Mouse (Mus musculus) forebrain, embryonic 10.5 days (tissue): Measurements from ENCODE around the gene Mcu. TPM values are rescaled to one million over a fixed set of nuclear protein-coding genes. Genes with fewer than 3 reads are reported as not detected.

Experiments
- DNase-seq: peaks from one replicate; pipeline ENCODE4 v3.0.0-alpha.2; 2017; ENCODE audit warnings: low spot score; ENCODE audit errors: extremely low spot score
- H3K27ac ChIP-seq: fragments of 300-500 bp; sonication (generic); 2 replicates; pipeline ENCODE4 v1.5.1; 2016; ENCODE audit warnings: mild to moderate bottlenecking
- H3K27me3 ChIP-seq: fragments of 300-500 bp; sonication (generic); 2 replicates; pipeline ENCODE4 v1.6.1; 2016; ENCODE audit warnings: mild to moderate bottlenecking; ENCODE audit not compliant: poor library complexity, severe bottlenecking
- H3K36me3 ChIP-seq: fragments of 300-500 bp; sonication (generic); replicated peaks from 2 replicates; pipeline ENCODE4 v1.6.1; 2016; ENCODE audit warnings: mild to moderate bottlenecking, moderate library complexity
- H3K4me1 ChIP-seq: fragments of 300-500 bp; sonication (generic); 2 replicates; pipeline ENCODE4 v1.6.1; 2016
- H3K4me3 ChIP-seq: fragments of 300-500 bp; sonication (generic); 2 replicates; pipeline ENCODE4 v1.5.1; 2016; ENCODE audit warnings: mild to moderate bottlenecking, moderate library complexity
- H3K9me3 ChIP-seq: fragments of 300-500 bp; sonication (generic); 2 replicates; pipeline ENCODE4 v1.6.1; 2016; ENCODE audit warnings: mild to moderate bottlenecking, moderate library complexity
- WGBS: fragments of 180-500 bp; shearing (Covaris S2); methylation state at CpG from one replicate; pipeline ENCODE4 v1.1.7; 2016; 5-methylcytosine and 5-hydroxymethylcytosine counted together
- polyA plus RNA-seq: library from polyadenylated mRNA; unstranded; fragments of >200 nt; fragmentation: Nextera tagmentation; extraction: Ambion mirVana; gene quantifications from 2 replicates; pipeline ENCODE4 v1.2.1, GENCODE M21; 2016

Mcu gene
- polyA plus RNA-seq, 1 experiment from 2014 or later, result 19.1 TPM

DNA sequence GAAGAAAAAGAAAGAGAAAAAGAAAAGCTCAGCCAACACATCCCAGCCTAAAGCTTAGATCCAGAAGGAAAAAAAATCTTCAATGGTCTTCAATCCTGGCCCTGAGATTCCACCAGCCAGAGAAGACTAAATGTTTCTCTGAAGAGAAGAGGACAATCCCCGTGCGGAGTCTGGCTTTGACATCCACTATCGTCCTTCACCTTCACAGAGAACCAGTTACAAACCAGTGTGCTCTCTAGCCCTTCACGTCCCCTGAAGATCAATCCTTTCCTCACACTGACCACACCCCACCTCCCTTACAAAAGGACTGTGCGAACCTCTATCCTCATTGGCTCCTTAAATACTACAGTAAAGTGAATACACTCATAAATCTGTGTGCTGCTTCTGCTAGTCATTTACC lies 56.4 kb downstream of the Mcu start:
- WGBS, result 85% methylated on average over 5 of the region's 5 CpGs
- H3K27ac ChIP-seq, result no peak overlapping the region
- no peaks in the 10 kb centered on the region for H3K9me3 ChIP-seq
- no peaks in the 10 kb centered on the region for H3K36me3 ChIP-seq
- no peak for DNase-seq
- no peaks in the 10 kb centered on the region for H3K27me3 ChIP-seq
- no peak overlapping the region for H3K4me3 ChIP-seq
- peaks cover 31% of the 10 kb centered on the region for H3K4me1 ChIP-seq

DNA sequence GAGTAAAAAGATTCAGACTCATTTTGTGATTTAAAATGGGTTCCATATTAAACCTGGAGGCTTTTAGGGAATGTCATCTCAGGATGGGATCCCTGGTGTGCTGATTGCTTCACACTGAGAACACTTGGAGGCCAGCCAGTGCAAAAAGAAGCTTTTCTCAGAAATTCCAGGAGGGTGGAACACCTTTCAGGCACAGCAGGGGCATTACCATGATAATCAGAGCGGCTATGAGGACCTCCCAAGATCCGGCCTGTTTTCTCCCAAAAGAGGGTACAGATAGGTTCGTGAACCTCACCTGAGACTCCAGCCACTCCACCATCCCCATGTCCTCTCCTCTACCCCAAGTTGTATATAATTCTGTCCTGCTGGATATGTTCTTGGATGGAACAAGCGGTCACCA lies 57.9 kb downstream of the Mcu start:
- Histone ChIP-seq H3K27me3 (no peaks in the 10 kb centered on the region), H3K36me3 (no peaks in the 10 kb centered on the region), H3K4me1 (peaks cover 22% of the 10 kb centered on the region), H3K4me3 (no peak overlapping the region), H3K9me3 (peaks cover 3% of the 10 kb centered on the region; the same call in 1 of the 2 replicates), H3K27ac (no peak overlapping the region)
- no peak for DNase-seq
- 84% methylated on average over 4 of the region's 4 CpGs for WGBS

DNA sequence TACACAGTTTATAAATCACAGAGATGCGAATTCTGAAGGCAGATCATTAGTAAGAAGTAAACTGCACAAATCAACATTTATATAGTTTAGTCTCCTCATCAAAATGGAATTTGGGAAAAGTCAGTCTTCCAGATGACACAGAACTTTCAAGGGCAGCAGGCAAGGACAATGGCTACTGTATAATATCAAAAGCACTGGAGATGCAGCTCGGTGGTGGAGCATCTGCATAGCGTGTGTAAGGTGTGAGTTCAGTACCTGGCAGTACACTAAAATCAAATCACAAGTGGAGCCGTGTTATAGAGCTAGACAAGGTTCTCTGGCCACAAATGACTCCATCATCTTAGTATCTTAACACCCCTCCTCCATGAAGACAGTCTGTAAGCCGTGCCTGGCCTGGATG lies 58.3 kb downstream of the Mcu start:
- Histone ChIP-seq H3K36me3 (no peaks in the 10 kb centered on the region), H3K9me3 (peaks cover 3% of the 10 kb centered on the region; the same call in 1 of the 2 replicates), H3K27me3 (no peaks in the 10 kb centered on the region), H3K27ac (no peak overlapping the region), H3K4me3 (no peak overlapping the region), H3K4me1 (peaks cover 20% of the 10 kb centered on the region)
- DNase-seq, result no peak
- 89% methylated on average over 5 of the region's 5 CpGs for WGBS

DNA sequence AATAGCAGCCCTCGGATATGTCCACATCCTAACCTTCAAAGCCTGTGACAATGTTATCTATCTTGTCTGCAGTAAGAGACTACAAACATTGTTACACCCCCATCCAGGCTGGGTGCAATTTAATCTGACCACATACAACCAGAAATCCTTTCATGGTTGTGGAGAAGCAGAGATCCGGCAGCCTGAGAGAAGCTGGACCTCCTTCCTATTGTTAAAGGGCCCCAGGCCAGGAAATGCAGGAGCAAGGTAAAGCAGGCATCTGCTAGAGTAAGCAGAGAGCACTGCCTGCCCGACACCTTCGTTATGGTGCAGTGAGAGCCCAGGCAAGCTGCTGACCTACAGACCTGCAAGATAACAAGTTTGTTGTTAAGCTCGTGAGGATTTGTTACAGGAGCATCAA lies 60.0 kb downstream of the Mcu start:
- WGBS, result 43% methylated on average over 5 of the region's 5 CpGs
- no peak overlapping the region for H3K27ac ChIP-seq

DNA sequence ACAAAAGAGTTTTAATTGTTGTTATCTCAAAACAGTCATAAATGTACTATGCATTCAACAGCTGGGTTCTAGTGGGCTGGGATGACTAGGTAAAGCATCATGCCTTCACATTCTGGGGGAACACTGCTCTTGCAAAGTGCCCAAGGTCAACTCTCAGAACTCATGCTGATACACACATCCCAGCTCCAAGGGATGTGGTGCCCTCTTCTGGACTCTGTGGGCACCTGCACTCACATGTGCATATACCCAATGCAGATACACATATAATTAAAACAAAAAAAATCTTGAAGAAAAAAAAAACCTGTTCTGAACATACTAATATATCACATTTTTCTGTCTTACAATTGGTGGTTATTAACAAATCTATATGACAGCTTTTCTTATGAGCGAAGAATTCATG lies 62.2 kb downstream of the Mcu start:
- 98% methylated on average over 1 of the region's 1 CpGs for WGBS
- Histone ChIP-seq H3K27me3 (no peaks in the 10 kb centered on the region), H3K4me3 (no peak overlapping the region), H3K36me3 (no peaks in the 10 kb centered on the region), H3K4me1 (peaks cover 39% of the 10 kb centered on the region), H3K9me3 (peaks cover 3% of the 10 kb centered on the region; the same call in 1 of the 2 replicates), H3K27ac (no peak overlapping the region)
- DNase-seq, result no peak

More for the DNA sequence above, 60.0 kb downstream of the Mcu start:
- DNase-seq, result no peak
- Histone ChIP-seq H3K27me3 (no peaks in the 10 kb centered on the region), H3K4me3 (no peak overlapping the region), H3K36me3 (no peaks in the 10 kb centered on the region), H3K9me3 (peaks cover 3% of the 10 kb centered on the region; the same call in 1 of the 2 replicates), H3K4me1 (peaks cover 26% of the 10 kb centered on the region)

DNA sequence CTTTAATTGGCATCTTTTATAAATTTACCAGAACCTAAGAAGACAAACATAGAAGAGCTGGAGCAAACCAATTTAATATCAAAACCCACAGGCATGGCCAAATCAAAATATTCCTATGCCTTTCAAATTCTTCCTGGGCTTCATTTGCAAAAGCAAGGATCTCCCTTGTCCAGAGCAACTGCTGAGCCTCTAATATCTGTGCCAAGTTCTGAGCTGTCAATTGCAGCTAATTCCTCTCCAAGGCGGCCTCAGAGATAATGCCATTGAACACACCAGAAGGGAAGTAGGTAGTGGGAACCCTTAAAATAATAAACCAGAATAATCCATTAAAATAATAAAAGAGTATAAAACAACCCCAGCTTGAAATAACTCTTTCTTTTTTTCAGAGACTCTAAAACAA lies 64.0 kb downstream of the Mcu start:
- Histone ChIP-seq H3K4me3 (no peak overlapping the region), H3K27me3 (no peaks in the 10 kb centered on the region), H3K9me3 (peaks cover 3% of the 10 kb centered on the region; the same call in 1 of the 2 replicates), H3K27ac (no peak overlapping the region), H3K36me3 (no peaks in the 10 kb centered on the region), H3K4me1 (peaks cover 54% of the 10 kb centered on the region)
- DNase-seq, result no peak
- 73% methylated on average over 1 of the region's 1 CpGs for WGBS

DNA sequence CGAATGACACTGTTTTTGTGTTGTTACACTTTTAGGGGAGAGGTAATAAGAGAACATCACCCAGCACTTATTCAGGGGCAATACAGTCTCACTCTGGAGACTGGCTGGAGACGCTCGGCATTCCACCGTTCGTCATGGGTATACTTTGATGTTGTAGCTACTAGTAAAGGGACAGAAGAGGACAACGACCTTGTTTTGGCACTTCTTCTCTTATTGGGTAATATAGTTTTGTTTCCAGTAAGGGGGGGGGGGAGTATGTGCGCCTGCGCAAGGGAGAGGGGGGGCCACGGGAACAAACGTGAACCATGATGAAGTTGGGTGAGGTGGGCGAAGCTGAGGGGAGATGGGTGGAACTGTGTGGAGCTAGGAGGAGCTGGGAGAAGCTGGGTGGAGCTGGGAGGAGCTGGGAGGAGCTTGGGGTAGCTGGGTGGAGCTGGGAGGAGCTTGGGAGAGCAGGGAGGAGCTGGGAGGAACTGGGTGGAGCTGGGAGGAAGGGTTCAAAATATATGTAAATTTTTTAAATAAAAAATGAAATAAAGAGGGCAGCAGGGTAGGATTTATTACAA lies 67.6 kb downstream of the Mcu start:
- H3K9me3 ChIP-seq, result peaks cover 16% of the 10 kb centered on the region; the same call in 1 of the 2 replicates
- DNase-seq, result no peak
- peak overlapping the region; percentile 30; the same call in 1 of the 2 replicates for H3K27ac ChIP-seq
- H3K36me3 ChIP-seq, result peaks cover 7% of the 10 kb centered on the region; the same call in 1 of the 2 replicates
- no peak overlapping the region for H3K4me3 ChIP-seq
- H3K4me1 ChIP-seq, result peaks cover 48% of the 10 kb centered on the region
- 89% methylated on average over 11 of the region's 11 CpGs for WGBS
- no peaks in the 10 kb centered on the region for H3K27me3 ChIP-seq

DNA sequence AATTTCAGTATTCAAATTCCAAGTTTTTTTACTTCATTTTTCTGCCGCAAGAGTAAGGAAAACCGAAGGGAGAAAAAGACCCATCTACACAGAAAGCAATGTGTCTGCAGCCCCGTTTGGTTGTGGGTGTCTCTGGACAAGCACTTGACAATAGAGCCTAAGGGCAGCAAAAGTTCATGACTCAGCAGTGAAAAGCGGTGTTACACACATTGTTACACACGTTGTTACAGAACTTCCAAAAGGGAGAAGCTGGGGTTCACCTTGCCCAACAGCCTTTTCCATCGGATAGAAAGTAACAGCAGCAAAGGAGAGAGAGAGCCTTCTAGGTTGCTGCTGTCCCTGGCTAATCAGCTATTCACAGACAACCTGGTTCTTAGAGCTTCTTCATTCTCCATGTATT lies 68.3 kb downstream of the Mcu start:
- no peak for DNase-seq

DNA sequence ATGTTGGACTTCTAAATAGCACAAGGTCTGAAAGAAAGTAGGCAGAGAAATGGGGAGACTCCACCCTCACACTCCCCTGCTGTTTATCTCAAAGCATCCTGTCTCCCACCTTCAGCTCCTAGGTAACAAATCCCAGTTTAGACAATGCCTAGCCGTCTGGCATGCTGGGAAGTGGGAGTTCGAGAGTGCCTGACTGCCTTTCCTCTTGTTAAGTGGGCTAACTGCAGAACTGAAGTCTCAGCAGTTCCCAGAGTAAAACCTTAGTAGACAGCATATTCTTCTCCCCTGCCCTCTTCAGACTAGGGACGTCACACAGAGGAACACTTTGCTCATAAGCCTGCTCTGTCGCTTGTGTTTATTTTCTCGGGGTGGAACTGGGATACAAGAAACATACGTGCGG lies 69.1 kb downstream of the Mcu start:
- 16% methylated on average over 7 of the region's 7 CpGs for WGBS
- DNase-seq, result peak; percentile 36
- peak overlapping the region; percentile 80 for H3K27ac ChIP-seq

More for the DNA sequence above, 68.3 kb downstream of the Mcu start:
- Histone ChIP-seq H3K4me3 (no peak overlapping the region), H3K27ac (peak overlapping the region; percentile 80), H3K4me1 (peaks cover 48% of the 10 kb centered on the region), H3K9me3 (peaks cover 16% of the 10 kb centered on the region; the same call in 1 of the 2 replicates), H3K36me3 (peaks cover 7% of the 10 kb centered on the region; the same call in 1 of the 2 replicates), H3K27me3 (no peaks in the 10 kb centered on the region)
- WGBS, result 52% methylated on average over 6 of the region's 6 CpGs

DNA sequence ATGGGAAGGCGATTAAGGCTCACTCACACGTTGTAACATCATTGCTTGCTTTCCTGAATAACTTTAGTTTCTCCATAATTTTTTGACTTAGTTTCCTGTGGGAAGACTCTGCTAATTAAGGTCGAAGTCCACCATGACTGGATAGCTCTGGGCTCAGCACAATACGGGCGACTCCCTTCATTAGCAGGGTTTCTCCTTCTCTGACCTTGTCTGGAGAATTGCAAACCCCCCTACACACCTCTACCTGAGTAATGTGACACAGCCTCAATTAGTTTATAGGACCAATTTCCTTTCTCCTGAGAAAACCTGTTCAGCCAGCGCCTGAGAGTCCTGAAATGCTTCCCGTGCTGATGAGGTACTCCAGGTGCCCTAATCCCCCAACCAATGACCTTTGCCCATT lies 71.3 kb downstream of the Mcu start:
- WGBS, result 92% methylated on average over 7 of the region's 7 CpGs
- Histone ChIP-seq H3K36me3 (peaks cover 7% of the 10 kb centered on the region; the same call in 1 of the 2 replicates), H3K4me3 (no peak overlapping the region), H3K27me3 (peaks cover 8% of the 10 kb centered on the region), H3K4me1 (peaks cover 30% of the 10 kb centered on the region), H3K9me3 (peaks cover 16% of the 10 kb centered on the region; the same call in 1 of the 2 replicates), H3K27ac (no peak overlapping the region)
- no peak for DNase-seq

More for the DNA sequence above, 69.1 kb downstream of the Mcu start:
- Histone ChIP-seq H3K36me3 (peaks cover 7% of the 10 kb centered on the region; the same call in 1 of the 2 replicates), H3K27me3 (no peaks in the 10 kb centered on the region), H3K9me3 (peaks cover 16% of the 10 kb centered on the region; the same call in 1 of the 2 replicates), H3K4me3 (no peak overlapping the region), H3K4me1 (peaks cover 46% of the 10 kb centered on the region)

DNA sequence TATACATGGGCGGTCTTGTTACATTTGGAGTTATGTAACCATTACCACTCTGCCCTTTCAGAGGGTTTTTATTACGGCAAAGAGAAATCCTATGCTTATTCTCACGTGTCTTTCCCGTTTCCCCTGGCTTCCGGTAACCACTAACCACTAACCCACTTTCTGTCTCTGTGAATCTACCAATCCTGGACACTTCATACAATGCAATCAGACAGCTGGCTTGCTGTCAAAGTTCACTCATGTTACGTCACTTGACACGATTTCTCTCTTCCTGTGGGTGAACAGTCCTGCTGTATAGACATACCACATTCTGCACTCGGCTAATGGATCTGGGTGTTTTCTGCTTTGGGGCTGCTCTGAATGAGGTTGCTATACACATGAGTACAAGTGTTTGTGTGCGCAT lies 73.1 kb downstream of the Mcu start:
- Histone ChIP-seq H3K27me3 (peaks cover 11% of the 10 kb centered on the region), H3K4me3 (no peak overlapping the region), H3K36me3 (peaks cover 7% of the 10 kb centered on the region; the same call in 1 of the 2 replicates), H3K4me1 (peaks cover 37% of the 10 kb centered on the region), H3K9me3 (peaks cover 16% of the 10 kb centered on the region; the same call in 1 of the 2 replicates), H3K27ac (no peak overlapping the region)
- DNase-seq, result no peak
- 92% methylated on average over 9 of the region's 9 CpGs for WGBS

DNA sequence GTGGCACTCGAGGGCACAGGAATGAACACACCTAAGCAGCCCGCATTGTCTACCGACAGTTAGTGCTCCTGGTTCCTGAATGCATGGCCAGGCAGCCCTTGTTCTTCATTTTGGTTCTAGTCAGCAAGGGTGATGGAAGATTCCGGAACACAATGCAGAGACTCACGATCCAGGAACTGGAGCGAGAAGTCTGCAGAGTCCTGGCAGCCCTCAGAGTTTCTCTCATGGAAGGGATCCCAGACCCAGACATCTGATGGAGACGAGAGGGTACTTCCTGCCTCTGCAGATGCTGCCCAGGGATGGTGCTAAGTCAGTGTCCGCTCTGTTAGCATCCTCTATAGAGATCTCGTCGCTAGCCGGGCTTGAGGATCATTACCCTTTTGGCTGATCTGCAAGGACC lies 75.0 kb downstream of the Mcu start:
- Histone ChIP-seq H3K36me3 (peaks cover 5% of the 10 kb centered on the region; the same call in 1 of the 2 replicates), H3K4me3 (no peak overlapping the region), H3K4me1 (peaks cover 31% of the 10 kb centered on the region), H3K27me3 (peaks cover 11% of the 10 kb centered on the region), H3K27ac (no peak overlapping the region), H3K9me3 (peaks cover 13% of the 10 kb centered on the region; the same call in 1 of the 2 replicates)
- 94% methylated on average over 11 of the region's 11 CpGs for WGBS
- no peak for DNase-seq

DNA sequence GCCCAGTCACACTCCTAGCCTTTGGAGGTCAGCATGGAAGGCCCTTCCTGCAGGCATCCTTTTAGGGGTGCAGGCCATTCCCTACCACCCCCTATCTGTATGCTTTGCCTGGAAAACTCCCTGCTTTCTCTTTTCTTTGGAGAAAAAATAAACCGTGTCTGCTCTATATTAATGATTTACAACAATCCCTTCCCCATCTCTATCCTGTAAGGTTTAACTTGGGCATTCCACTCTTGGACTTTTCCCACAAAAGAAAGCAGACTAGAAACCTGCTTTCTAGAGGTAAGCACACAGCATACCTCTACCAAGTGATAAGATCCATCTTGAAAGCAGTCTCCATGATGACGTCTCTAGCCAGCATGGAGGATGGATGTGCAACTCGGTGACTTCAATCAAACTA lies 75.9 kb downstream of the Mcu start:
- Histone ChIP-seq H3K9me3 (peaks cover 6% of the 10 kb centered on the region; the same call in 1 of the 2 replicates), H3K36me3 (no peaks in the 10 kb centered on the region), H3K27me3 (peaks cover 11% of the 10 kb centered on the region), H3K4me3 (no peak overlapping the region), H3K4me1 (peaks cover 31% of the 10 kb centered on the region), H3K27ac (no peak overlapping the region)
- 85% methylated on average over 3 of the region's 3 CpGs for WGBS
- DNase-seq, result no peak
